Mouse (Mus musculus): ENCODE results near the gene Itgbl1. TPM values are rescaled to one million over a fixed set of nuclear protein-coding genes. Genes with fewer than 3 reads are reported as not detected.

The Itgbl1 gene
- total and polyA plus RNA-seq, 2 experiments from 2014 or later: 1.2 to 2.2 TPM

DNA sequence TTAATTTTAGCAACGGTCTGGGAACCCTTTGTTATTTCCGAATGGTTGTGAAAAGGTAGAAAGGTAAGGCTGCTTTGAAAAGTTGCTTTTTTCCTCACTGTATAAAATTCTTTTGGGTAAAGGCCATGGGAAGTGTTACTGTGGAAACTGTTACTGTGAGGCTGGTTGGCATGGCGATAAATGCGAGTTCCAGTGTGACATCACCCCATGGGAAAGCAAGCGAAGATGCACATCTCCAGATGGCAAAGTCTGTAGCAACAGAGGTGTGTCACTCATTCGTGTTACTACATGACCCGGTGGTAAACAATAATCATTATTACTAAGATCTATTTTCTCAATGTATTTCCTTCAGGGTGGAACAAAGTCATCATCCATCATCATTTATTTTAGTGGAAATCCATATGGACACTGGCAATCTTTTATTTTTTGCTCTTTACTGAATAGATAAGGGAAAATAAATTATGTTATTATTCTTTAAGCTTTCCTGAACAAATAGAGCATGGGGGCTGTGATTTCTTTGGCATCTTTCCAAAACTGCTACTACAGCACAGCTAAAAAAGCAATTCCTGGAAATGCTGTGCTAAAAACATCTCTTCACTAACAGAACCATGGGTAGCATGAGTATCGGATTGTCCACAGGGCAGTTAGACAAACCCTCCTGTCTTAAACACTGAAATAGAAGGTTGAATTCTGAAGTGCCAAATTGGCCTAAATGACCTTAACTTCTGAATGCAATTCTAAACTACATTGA is 184.1 kb downstream of the Itgbl1 start:
- WGBS: 53% methylated on average over 8 of the region's 8 CpGs
- TF ChIP-seq CTCF (IDR thresholded peaks at IDR 0.05; ENCODE audit: low read depth) (no peak), EP300 (IDR thresholded peaks at IDR 0.05; ENCODE audit: low read depth) (no peak)
- H3K4me2 ChIP-seq (ENCODE audit: low read depth, low read length): no peak overlapping the region
- H3K4me3 ChIP-seq (ENCODE audit: low read depth, low read length): no peak overlapping the region
- H3K9me3 ChIP-seq (replicated peaks; ENCODE audit: control insufficient read depth, low read length): no peaks in the 10 kb centered on the region
- no peak overlapping the region for H3K27ac ChIP-seq (ENCODE audit: low read depth)
- ATAC-seq (ENCODE audit: insufficient read depth, low read depth): no peak
- no peak overlapping the region for H3K9ac ChIP-seq (replicated peaks; ENCODE audit: low read depth, low read length)
- no peak for DNase-seq (ENCODE audit: low spot score)
- H3K27me3 ChIP-seq (ENCODE audit: control insufficient read depth, insufficient read depth, low read length): no peaks in the 10 kb centered on the region
- H3K36me3 ChIP-seq (replicated peaks; ENCODE audit: control insufficient read depth, insufficient read depth, low read length): no peaks in the 10 kb centered on the region
- H3K4me1 ChIP-seq (ENCODE audit: control insufficient read depth, insufficient read depth): no peaks in the 10 kb centered on the region

- DNase-seq (ENCODE audit: low spot score): no peak
- WGBS: 68% methylated on average over 1 of the region's 1 CpGs
- no peak for ATAC-seq (ENCODE audit: insufficient read depth, low read depth)
These were observed 204.8 kb downstream of the Itgbl1 start for GRCm38 (mm10) chr14:123864531-123864930.

DNA sequence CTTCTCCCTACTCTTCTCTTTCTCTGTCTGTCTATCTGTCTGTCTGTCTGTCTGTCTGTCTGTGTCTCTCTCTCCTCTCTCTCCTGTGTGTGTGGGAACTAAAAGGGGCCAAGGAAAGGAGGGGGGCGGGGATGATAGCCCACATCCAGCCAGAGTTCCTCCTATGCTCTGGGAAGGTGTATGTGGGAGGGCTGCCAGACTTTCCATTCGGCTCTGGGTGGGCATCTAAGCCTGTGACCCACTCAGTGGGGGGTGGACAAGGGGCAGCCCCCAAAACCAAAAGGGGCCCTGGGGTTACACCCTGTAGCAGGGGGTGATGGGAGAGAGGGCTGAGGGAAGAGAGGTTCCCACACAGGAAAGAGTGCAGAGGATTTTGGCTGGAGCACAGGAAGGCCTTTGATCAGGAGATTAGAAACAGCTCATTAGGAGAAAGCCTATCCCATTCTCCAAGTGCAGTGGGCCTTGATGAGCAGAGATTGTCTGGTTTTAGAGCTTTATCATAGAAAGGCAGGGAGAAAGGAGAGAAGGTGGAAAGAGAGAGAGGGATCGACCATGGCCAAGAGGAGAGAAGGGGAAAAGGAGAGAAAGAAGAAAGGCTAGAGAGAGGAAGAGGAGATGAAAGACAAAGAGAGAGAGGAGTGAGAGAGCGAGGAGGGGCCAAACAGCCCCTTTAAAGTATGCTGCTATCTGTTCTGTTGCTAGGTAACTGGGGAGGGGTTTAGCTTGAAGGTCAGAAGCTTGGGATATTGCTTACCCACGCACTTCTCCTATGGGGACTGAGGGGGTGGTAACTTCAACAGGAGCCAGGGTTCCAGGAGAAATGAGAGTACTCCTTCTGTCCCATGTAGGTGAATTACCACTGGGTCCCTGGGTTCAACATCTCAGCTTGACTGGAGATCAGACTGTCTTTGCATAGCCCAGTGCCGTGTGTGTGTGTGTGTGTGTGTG is 206.3 kb downstream of the Itgbl1 start:
- TF ChIP-seq CTCF (IDR thresholded peaks at IDR 0.05; ENCODE audit: low read depth): no peak
- no peak for TF ChIP-seq EP300 (IDR thresholded peaks at IDR 0.05; ENCODE audit: low read depth)
- WGBS: 48% methylated on average over 6 of the region's 6 CpGs
- DNase-seq (ENCODE audit: low spot score) (no peak), ATAC-seq (ENCODE audit: insufficient read depth, low read depth) (no peak)
- no peak overlapping the region for H3K4me2 ChIP-seq (ENCODE audit: low read depth, low read length)
- H3K9ac ChIP-seq (replicated peaks; ENCODE audit: low read depth, low read length): no peak overlapping the region
- no peaks in the 10 kb centered on the region for H3K36me3 ChIP-seq (replicated peaks; ENCODE audit: control insufficient read depth, insufficient read depth, low read length)
- no peak overlapping the region for H3K27ac ChIP-seq (ENCODE audit: low read depth)
- no peaks in the 10 kb centered on the region for H3K27me3 ChIP-seq (ENCODE audit: control insufficient read depth, insufficient read depth, low read length)
- H3K4me3 ChIP-seq (ENCODE audit: low read depth, low read length): no peak overlapping the region
- H3K4me1 ChIP-seq (ENCODE audit: control insufficient read depth, insufficient read depth): no peaks in the 10 kb centered on the region
- H3K9me3 ChIP-seq (replicated peaks; ENCODE audit: control insufficient read depth, low read length): no peaks in the 10 kb centered on the region

More at GRCm38 (mm10) chr14:123864531-123864930, 204.8 kb downstream of the Itgbl1 start:
- Histone ChIP-seq H3K27ac (ENCODE audit: low read depth) (no peak overlapping the region), H3K4me1 (ENCODE audit: control insufficient read depth, insufficient read depth) (no peaks in the 10 kb centered on the region), H3K9ac (replicated peaks; ENCODE audit: low read depth, low read length) (no peak overlapping the region), H3K4me2 (ENCODE audit: low read depth, low read length) (no peak overlapping the region), H3K4me3 (ENCODE audit: low read depth, low read length) (no peak overlapping the region), H3K9me3 (replicated peaks; ENCODE audit: control insufficient read depth, low read length) (no peaks in the 10 kb centered on the region), H3K36me3 (replicated peaks; ENCODE audit: control insufficient read depth, insufficient read depth, low read length) (no peaks in the 10 kb centered on the region), H3K27me3 (ENCODE audit: control insufficient read depth, insufficient read depth, low read length) (no peaks in the 10 kb centered on the region)
- no peak for TF ChIP-seq CTCF (IDR thresholded peaks at IDR 0.05; ENCODE audit: low read depth)
- TF ChIP-seq EP300 (IDR thresholded peaks at IDR 0.05; ENCODE audit: low read depth): no peak

DNA sequence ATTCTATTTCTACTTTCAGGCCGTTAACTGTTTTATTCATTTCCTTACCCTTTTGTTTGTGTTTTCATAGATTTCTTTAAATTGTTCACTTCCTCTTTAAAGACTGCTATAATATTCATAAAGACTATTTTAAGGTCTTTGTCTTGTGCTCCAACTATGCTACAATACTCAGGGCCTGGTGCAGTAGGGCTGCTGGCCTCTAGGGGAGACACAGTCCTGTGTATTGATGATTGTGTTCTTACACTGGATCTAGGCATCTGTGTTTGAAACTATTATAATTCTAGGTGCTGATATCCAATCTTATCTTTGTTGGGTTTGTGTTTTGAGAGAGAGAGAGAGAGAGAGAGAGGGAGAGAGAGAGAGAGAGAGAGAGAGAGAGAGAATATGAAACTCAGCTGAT is 268.1 kb downstream of the Itgbl1 start:
- Histone ChIP-seq H3K4me3 (ENCODE audit: low read depth, low read length) (no peak overlapping the region), H3K27ac (ENCODE audit: low read depth) (no peak overlapping the region), H3K36me3 (replicated peaks; ENCODE audit: control insufficient read depth, insufficient read depth, low read length) (no peaks in the 10 kb centered on the region), H3K9ac (replicated peaks; ENCODE audit: low read depth, low read length) (no peak overlapping the region), H3K4me1 (ENCODE audit: control insufficient read depth, insufficient read depth) (no peaks in the 10 kb centered on the region), H3K4me2 (ENCODE audit: low read depth, low read length) (no peak overlapping the region), H3K9me3 (replicated peaks; ENCODE audit: control insufficient read depth, low read length) (no peaks in the 10 kb centered on the region), H3K27me3 (ENCODE audit: control insufficient read depth, insufficient read depth, low read length) (no peaks in the 10 kb centered on the region)
- TF ChIP-seq CTCF (IDR thresholded peaks at IDR 0.05; ENCODE audit: low read depth) (0 out of 2 replicates have a peak, but pooled peaks have one; percentile 29), EP300 (IDR thresholded peaks at IDR 0.05; ENCODE audit: low read depth) (no peak)
- no peak for ATAC-seq (ENCODE audit: insufficient read depth, low read depth)
- 81% methylated on average over 1 of the region's 1 CpGs for WGBS
- no peak for DNase-seq (ENCODE audit: low spot score)

- DNase-seq (ENCODE audit: low spot score) (no peak), ATAC-seq (ENCODE audit: insufficient read depth, low read depth) (no peak)
- H3K4me1 ChIP-seq (ENCODE audit: control insufficient read depth, insufficient read depth): no peaks in the 10 kb centered on the region
- no peak overlapping the region for H3K27ac ChIP-seq (ENCODE audit: low read depth)
- 48% methylated on average over 2 of the region's 2 CpGs for whole genome bisulfite sequencing
- no peak overlapping the region for H3K9ac ChIP-seq (replicated peaks; ENCODE audit: low read depth, low read length)
- TF ChIP-seq CTCF (IDR thresholded peaks at IDR 0.05; ENCODE audit: low read depth) (no peak), EP300 (IDR thresholded peaks at IDR 0.05; ENCODE audit: low read depth) (no peak)
- no peaks in the 10 kb centered on the region for H3K9me3 ChIP-seq (replicated peaks; ENCODE audit: control insufficient read depth, low read length)
- no peaks in the 10 kb centered on the region for H3K36me3 ChIP-seq (replicated peaks; ENCODE audit: control insufficient read depth, insufficient read depth, low read length)
- no peaks in the 10 kb centered on the region for H3K27me3 ChIP-seq (ENCODE audit: control insufficient read depth, insufficient read depth, low read length)
- no peak overlapping the region for H3K4me3 ChIP-seq (ENCODE audit: low read depth, low read length)
- no peak overlapping the region for H3K4me2 ChIP-seq (ENCODE audit: low read depth, low read length)
These were observed 306.8 kb downstream of the Itgbl1 start for GRCm38 (mm10) chr14:123966531-123966930.
